Mouse (Mus musculus) midbrain, embryonic 16.5 days (tissue): ENCODE data around the gene Art3. TPM values are rescaled to one million over a fixed set of nuclear protein-coding genes. Genes with fewer than 3 reads are reported as not detected.
"Not testable (repeated sequence)": the region's sequence is repeated elsewhere in the genome, so short reads cannot be mapped to it uniquely, and the experiment has no call there.

ENCODE experiments used
- ATAC-seq: fragments of 200-750 bp; cut with Nextera tagmentation; 2 replicates; pipeline ENCODE4 v1.8.0; 2017; ENCODE audit warnings: moderate TSS enrichment
- H3K27ac ChIP-seq: fragments of 300-500 bp; sonication (generic); 2 replicates; pipeline ENCODE4 v1.5.1; 2014; ENCODE audit warnings: mild to moderate bottlenecking, low read length, mixed read lengths
- H3K27me3 ChIP-seq: fragments of 300-500 bp; sonication (generic); 2 replicates; pipeline ENCODE4 v1.6.1; 2014; ENCODE audit warnings: low read depth, low read length, mixed read lengths; ENCODE audit not compliant: control insufficient read depth, insufficient read depth
- H3K36me3 ChIP-seq: fragments of 300-500 bp; sonication (generic); 2 replicates; pipeline ENCODE4 v1.6.1; 2014; ENCODE audit warnings: mild to moderate bottlenecking, low read length, moderate library complexity, mixed read lengths; ENCODE audit not compliant: control insufficient read depth, insufficient read depth
- H3K4me1 ChIP-seq: fragments of 300-500 bp; sonication (generic); 2 replicates; pipeline ENCODE4 v1.6.1; 2014; ENCODE audit warnings: mild to moderate bottlenecking, low read length, mixed read lengths; ENCODE audit not compliant: control insufficient read depth, insufficient read depth
- H3K4me2 ChIP-seq: fragments of 300-500 bp; sonication (generic); 2 replicates; pipeline ENCODE4 v1.6.1; 2014; ENCODE audit warnings: mild to moderate bottlenecking, low read length, mixed read lengths
- H3K4me3 ChIP-seq: fragments of 300-500 bp; sonication (generic); 2 replicates; pipeline ENCODE4 v1.5.1; 2014; ENCODE audit warnings: low read depth, mild to moderate bottlenecking, low read length, moderate library complexity, mixed read lengths
- H3K9ac ChIP-seq: fragments of 300-500 bp; sonication (generic); 2 replicates; pipeline ENCODE4 v1.6.1; 2014; ENCODE audit warnings: low read depth, low read length, mixed read lengths
- H3K9me3 ChIP-seq: fragments of 300-500 bp; sonication (generic); replicated peaks from 2 replicates; pipeline ENCODE4 v1.6.1; 2014; ENCODE audit warnings: mild to moderate bottlenecking, low read length, mixed read lengths; ENCODE audit not compliant: control insufficient read depth, poor library complexity, severe bottlenecking
- WGBS: fragments of 180-500 bp; shearing (Covaris S2); extraction: QIAGEN DNeasy Blood & Tissue Kit; methylation state at CpG from one replicate; pipeline ENCODE4 v1.1.7; 2014; 5-methylcytosine and 5-hydroxymethylcytosine counted together
- polyA plus RNA-seq: library from polyadenylated mRNA; unstranded; fragments of >200 nt; fragmentation: Nextera tagmentation; extraction: Ambion mirVana; gene quantifications from 2 replicates; pipeline ENCODE4 v1.2.1, GENCODE M21; 2015

Gene Art3
- polyA plus RNA-seq, 1 experiment from 2014 or later = 4.3 TPM

DNA sequence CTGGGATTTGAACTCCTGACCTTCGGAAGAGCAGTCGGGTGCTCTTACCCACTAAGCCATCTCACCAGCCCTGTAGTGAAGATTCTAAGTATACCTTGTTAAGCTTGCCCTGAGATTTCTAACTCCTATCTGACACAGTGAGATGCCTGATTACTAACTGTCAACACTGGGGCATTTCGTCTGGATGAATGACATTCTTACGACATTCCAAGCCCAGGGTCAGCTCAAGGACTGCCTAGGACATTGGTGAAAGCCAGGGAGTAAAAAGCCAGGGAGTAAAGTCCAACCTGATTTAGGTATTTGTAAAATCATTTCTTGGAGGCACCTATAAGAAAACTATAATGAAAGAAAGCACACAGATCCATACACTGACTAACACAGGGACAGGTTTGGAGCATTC, 21.1 kb downstream of the Art3 start:
- not testable (repeated sequence) for H3K9me3 ChIP-seq, H3K36me3 ChIP-seq, H3K4me2 ChIP-seq, H3K4me1 ChIP-seq, H3K27ac ChIP-seq, H3K9ac ChIP-seq, H3K4me3 ChIP-seq, ATAC-seq, H3K27me3 ChIP-seq
- WGBS = 87% methylated on average over 4 of the region's 4 CpGs

DNA sequence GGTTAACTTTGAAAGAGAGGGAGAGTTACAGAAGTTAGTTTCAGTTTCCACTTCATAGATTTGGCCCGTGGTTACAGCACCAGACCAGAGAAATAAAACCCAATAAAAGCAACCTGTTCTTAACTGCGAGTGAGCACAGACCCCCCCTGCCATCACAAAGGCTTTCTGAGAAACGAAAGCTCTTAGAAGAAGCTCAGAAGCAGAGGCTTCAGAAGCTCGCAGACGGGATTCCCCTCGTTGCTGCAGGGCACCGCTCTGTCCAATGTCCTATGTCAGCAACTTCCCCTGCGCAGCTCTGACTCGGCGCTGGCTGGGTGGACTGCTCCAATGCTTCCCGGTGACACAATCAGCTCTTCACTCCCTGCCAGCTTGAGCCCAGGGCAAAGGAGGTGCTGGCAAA, 21.9 kb downstream of the Art3 start:
- Histone ChIP-seq H3K36me3 (no peaks in the 10 kb centered on the region), H3K4me1 (peaks cover 4% of the 10 kb centered on the region), H3K9me3 (no peaks in the 10 kb centered on the region), H3K9ac (no peak overlapping the region), H3K4me2 (no peak overlapping the region), H3K27ac (no peak overlapping the region), H3K4me3 (no peak overlapping the region), H3K27me3 (no peaks in the 10 kb centered on the region)
- no peak for ATAC-seq
- WGBS = 50% methylated on average over 11 of the region's 11 CpGs

DNA sequence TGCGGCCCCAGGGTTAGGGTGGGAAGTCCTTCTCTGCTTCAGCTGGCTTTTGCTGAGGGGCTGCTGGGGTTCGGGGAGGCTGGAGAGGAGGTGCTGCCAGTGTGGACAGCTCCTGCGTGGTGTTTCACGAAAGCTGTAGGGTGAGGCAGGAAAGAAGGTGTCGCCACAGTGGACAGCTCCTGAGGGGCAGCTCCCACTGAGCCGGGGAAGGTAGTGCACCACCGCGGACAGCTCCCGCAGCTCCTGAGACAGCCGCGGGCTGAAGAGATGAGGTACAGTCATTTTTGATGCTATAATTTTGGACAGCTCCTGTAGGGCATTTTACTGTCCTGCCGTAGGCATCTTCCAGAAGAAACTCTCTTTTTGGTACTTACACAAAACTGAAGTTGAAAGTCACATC, 26.4 kb downstream of the Art3 start:
- Histone ChIP-seq H3K4me3 (no peak overlapping the region), H3K27ac (no peak overlapping the region), H3K9me3 (no peaks in the 10 kb centered on the region), H3K4me2 (no peak overlapping the region), H3K9ac (no peak overlapping the region), H3K4me1 (no peaks in the 10 kb centered on the region), H3K36me3 (no peaks in the 10 kb centered on the region), H3K27me3 (no peaks in the 10 kb centered on the region)
- ATAC-seq = no peak
- 64% methylated on average over 11 of the region's 12 CpGs for WGBS

DNA sequence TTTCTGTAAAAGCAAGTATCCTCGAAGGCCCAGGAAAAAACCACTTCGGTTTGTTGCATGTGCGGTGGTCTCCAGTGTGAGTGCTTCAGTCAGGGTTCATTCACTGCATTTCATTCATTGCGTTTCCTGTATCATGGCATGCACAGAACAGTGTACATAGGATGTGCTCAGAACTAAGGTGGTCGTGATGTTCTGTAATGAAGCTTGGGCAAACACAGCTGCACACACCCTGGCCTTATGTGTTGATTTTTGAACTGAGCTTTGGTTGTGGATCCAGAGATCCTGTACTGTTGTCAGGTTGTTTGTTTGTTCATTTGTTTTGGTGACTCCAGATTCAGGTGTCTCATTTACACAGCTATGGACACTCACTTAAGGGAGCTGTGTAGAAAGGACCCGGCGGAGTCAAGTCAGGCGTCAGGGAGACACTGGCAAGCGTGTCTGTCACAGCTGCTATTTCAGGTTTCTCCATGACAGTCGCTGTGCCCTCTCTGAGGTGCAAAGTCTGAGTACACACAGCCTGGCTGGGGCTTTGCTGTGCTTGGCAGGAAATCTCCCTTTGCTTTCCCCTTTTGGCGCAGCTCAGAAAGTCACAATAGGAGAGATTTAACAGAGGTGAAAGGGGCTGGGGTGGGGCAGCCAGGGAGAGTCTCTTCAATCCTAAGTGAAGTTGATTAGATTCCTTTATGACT, 27.3 kb downstream of the Art3 start:
- no peak overlapping the region for H3K27ac ChIP-seq
- no peak overlapping the region for H3K9ac ChIP-seq
- no peaks in the 10 kb centered on the region for H3K4me1 ChIP-seq
- no peaks in the 10 kb centered on the region for H3K9me3 ChIP-seq
- no peaks in the 10 kb centered on the region for H3K27me3 ChIP-seq
- H3K4me3 ChIP-seq = no peak overlapping the region
- H3K4me2 ChIP-seq = no peak overlapping the region
- H3K36me3 ChIP-seq = no peaks in the 10 kb centered on the region
- 79% methylated on average over 11 of the region's 11 CpGs for WGBS
- no peak for ATAC-seq

DNA sequence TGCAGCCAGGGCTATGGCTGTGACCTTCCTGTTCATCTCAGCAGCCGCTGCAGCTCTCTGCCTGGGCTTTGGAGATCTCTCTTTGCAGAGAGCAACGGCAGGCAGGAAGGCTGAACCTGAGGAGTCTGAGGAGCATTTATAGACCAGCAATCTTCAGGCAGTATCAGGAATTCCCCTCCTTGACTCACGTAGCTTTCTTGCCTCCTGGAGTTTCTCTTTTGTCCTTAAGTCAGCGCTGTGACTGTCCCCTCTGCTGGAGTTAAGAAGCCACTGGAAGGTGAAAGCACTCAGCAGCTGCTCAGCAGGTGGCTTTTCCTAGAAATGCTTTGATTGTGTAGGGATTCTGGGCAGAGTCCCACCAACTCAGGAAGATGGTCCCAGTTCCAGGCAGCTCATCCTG, 31.6 kb downstream of the Art3 start:
- H3K9me3 ChIP-seq = no peaks in the 10 kb centered on the region
- H3K4me1 ChIP-seq = no peaks in the 10 kb centered on the region
- H3K27me3 ChIP-seq = no peaks in the 10 kb centered on the region
- no peak overlapping the region for H3K27ac ChIP-seq
- no peak overlapping the region for H3K4me2 ChIP-seq
- H3K4me3 ChIP-seq = no peak overlapping the region
- WGBS = 3% methylated on average over 4 of the region's 4 CpGs
- H3K9ac ChIP-seq = no peak overlapping the region
- H3K36me3 ChIP-seq = no peaks in the 10 kb centered on the region
- ATAC-seq = no peak

DNA sequence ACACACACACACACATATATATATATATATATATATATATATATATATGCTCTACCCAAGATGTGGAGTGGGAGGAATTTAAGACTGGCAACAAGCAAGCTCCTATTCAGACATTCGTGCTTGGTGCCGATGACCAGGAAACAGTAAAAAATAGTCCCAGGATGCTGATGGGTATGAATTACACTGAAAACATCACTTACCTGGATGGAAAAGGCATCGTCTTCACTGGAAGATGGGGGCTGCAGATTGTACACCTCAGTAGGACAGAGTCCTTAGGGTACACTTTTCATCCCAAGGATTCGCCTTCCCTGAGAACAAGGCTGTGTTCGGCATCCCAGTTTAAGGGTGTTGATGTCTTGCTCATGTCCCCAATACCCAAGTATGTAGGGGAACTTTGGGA, 32.4 kb downstream of the Art3 start:
- no peaks in the 10 kb centered on the region for H3K36me3 ChIP-seq

DNA sequence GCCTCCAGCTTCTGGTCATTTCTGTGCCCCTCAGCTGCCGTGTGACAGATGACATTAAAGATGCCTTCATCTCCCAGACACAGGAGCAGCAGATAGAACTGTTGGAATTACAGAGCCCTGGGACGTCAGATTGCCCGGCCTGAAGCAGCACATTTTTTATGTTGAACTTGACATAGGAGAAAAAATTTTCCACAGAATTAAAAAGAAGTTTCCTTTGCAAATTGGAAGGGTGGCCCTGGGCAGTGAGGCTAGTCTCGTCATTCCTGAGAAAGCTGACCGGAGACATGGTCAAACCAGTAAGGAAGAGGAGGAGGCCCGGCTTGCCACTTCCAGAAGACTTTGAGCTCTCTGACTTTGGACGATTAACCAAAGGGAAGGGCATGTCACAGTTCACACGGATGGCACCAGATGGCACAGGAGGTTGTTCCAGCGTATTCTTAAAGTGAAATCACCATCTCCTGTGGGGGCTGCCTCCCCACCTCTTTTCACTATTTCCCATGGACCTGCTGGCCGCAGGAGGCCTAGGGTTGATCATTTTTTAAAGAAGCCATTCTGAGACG, 33.6 kb downstream of the Art3 start:
- Histone ChIP-seq H3K9ac (no peak overlapping the region), H3K4me1 (no peaks in the 10 kb centered on the region), H3K27me3 (no peaks in the 10 kb centered on the region), H3K27ac (no peak overlapping the region), H3K4me2 (no peak overlapping the region), H3K4me3 (no peak overlapping the region), H3K9me3 (no peaks in the 10 kb centered on the region), H3K36me3 (no peaks in the 10 kb centered on the region)
- no peak for ATAC-seq
- WGBS = 76% methylated on average over 11 of the region's 11 CpGs

More for the DNA sequence above, 32.4 kb downstream of the Art3 start:
- Histone ChIP-seq H3K4me3 (no peak overlapping the region), H3K27ac (no peak overlapping the region), H3K9ac (no peak overlapping the region), H3K4me2 (no peak overlapping the region), H3K4me1 (no peaks in the 10 kb centered on the region), H3K9me3 (no peaks in the 10 kb centered on the region), H3K27me3 (no peaks in the 10 kb centered on the region)
- no peak for ATAC-seq
- 90% methylated on average over 5 of the region's 5 CpGs for WGBS

DNA sequence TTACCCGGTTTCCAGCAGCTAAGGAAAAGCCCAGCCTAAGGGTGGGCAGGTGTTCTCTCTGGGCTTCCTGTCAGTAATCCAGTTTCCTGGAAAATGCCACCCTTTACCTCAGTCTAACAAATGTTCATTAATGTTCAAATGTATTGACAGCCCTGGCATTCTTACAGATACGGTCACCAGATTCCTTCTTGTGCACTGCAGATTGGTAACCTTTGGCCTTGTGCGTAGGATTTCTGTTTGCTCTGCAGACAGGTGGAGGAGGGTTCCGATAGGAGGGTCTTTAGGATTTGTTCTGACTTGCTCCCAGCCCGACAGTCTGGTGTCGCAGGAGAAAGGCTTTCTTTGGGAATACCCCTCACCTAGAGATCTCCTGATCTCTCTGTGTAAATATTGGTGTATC, 34.9 kb downstream of the Art3 start:
- H3K4me2 ChIP-seq = no peak overlapping the region
- H3K9me3 ChIP-seq = no peaks in the 10 kb centered on the region
- no peak overlapping the region for H3K9ac ChIP-seq
- ATAC-seq = no peak
- 82% methylated on average over 6 of the region's 6 CpGs for WGBS
- no peaks in the 10 kb centered on the region for H3K4me1 ChIP-seq
- H3K4me3 ChIP-seq = no peak overlapping the region
- no peak overlapping the region for H3K27ac ChIP-seq
- no peaks in the 10 kb centered on the region for H3K27me3 ChIP-seq
- no peaks in the 10 kb centered on the region for H3K36me3 ChIP-seq

DNA sequence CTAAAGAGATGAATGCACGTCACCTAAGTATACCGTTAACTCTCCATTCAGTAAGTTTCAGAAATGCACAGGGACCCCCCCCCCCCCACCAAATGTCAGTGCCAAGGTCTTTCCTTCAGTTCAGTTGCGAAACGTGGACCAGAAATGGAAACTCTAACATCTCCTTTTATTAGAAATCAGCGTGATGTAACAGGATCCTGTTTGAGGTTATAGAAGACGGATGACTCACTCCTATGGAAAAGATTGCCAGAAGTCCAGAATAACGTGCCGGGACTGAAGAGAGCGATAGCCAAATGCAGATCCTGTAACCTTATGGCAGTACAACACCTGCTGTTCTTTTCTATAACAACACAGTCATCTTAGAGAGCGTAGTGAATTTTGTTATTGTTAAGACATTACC, 36.8 kb downstream of the Art3 start:
- no peak overlapping the region for H3K27ac ChIP-seq
- no peaks in the 10 kb centered on the region for H3K36me3 ChIP-seq
- H3K4me1 ChIP-seq = no peaks in the 10 kb centered on the region
- H3K9ac ChIP-seq = no peak overlapping the region
- H3K4me3 ChIP-seq = no peak overlapping the region
- no peak overlapping the region for H3K4me2 ChIP-seq
- 79% methylated on average over 10 of the region's 10 CpGs for WGBS
- no peaks in the 10 kb centered on the region for H3K9me3 ChIP-seq
- no peaks in the 10 kb centered on the region for H3K27me3 ChIP-seq
- no peak for ATAC-seq
